Mouse (Mus musculus) kidney, embryonic 14.5 days (tissue): ENCODE measurements around the gene Hmg20b. TPM values are rescaled to one million over a fixed set of nuclear protein-coding genes. Genes with fewer than 3 reads are reported as not detected.

Experiments
- ATAC-seq: fragments of 200-750 bp; cut with Nextera tagmentation; 2 replicates; pipeline ENCODE4 v1.8.0; 2017; ENCODE audit warnings: moderate number of reproducible peaks, mild to moderate bottlenecking, moderate TSS enrichment, moderate library complexity; ENCODE audit not compliant: low FRiP score, low TSS enrichment
- H3K27ac ChIP-seq: fragments of 300-500 bp; sonication (generic); 2 replicates; pipeline ENCODE4 v1.5.1; 2014; ENCODE audit warnings: low read depth, mild to moderate bottlenecking, low read length, moderate library complexity, mixed read lengths
- H3K27me3 ChIP-seq: fragments of 300-500 bp; sonication (generic); 2 replicates; pipeline ENCODE4 v1.6.1; 2014; ENCODE audit warnings: mild to moderate bottlenecking, low read length; ENCODE audit not compliant: control insufficient read depth, insufficient read depth
- H3K36me3 ChIP-seq: fragments of 300-500 bp; sonication (generic); 2 replicates; pipeline ENCODE4 v1.6.1; 2014; ENCODE audit warnings: low read length, mixed read lengths; ENCODE audit not compliant: control insufficient read depth, insufficient read depth
- H3K4me1 ChIP-seq: fragments of 300-500 bp; sonication (generic); 2 replicates; pipeline ENCODE4 v1.6.1; 2014; ENCODE audit warnings: low read length, mixed read lengths; ENCODE audit not compliant: control insufficient read depth, insufficient read depth
- H3K4me2 ChIP-seq: fragments of 300-500 bp; sonication (generic); replicated peaks from 2 replicates; pipeline ENCODE4 v1.6.1; 2014; ENCODE audit warnings: low read depth, mild to moderate bottlenecking, low read length
- H3K4me3 ChIP-seq: fragments of 300-500 bp; sonication (generic); 2 replicates; pipeline ENCODE4 v1.5.1; 2014; ENCODE audit warnings: mild to moderate bottlenecking, low read length
- H3K9ac ChIP-seq: fragments of 300-500 bp; sonication (generic); 2 replicates; pipeline ENCODE4 v1.6.1; 2014; ENCODE audit warnings: low read depth, mild to moderate bottlenecking, low read length, moderate library complexity
- H3K9me3 ChIP-seq: fragments of 300-500 bp; sonication (generic); 2 replicates; pipeline ENCODE4 v1.6.1; 2016; ENCODE audit warnings: low read length; ENCODE audit not compliant: control insufficient read depth
- WGBS: fragments of 180-500 bp; shearing (Covaris S2); extraction: QIAGEN DNeasy Blood & Tissue Kit; methylation state at CpG from one replicate; pipeline ENCODE4 v1.1.7; 2014; 5-methylcytosine and 5-hydroxymethylcytosine counted together
- polyA plus RNA-seq: library from polyadenylated mRNA; unstranded; fragments of >200 nt; fragmentation: Nextera tagmentation; extraction: Ambion mirVana; gene quantifications from 2 replicates; pipeline ENCODE4 v1.2.1, GENCODE M21; 2014

Gene Hmg20b
- 115 and 119 TPM in 2 replicates for polyA plus RNA-seq

DNA sequence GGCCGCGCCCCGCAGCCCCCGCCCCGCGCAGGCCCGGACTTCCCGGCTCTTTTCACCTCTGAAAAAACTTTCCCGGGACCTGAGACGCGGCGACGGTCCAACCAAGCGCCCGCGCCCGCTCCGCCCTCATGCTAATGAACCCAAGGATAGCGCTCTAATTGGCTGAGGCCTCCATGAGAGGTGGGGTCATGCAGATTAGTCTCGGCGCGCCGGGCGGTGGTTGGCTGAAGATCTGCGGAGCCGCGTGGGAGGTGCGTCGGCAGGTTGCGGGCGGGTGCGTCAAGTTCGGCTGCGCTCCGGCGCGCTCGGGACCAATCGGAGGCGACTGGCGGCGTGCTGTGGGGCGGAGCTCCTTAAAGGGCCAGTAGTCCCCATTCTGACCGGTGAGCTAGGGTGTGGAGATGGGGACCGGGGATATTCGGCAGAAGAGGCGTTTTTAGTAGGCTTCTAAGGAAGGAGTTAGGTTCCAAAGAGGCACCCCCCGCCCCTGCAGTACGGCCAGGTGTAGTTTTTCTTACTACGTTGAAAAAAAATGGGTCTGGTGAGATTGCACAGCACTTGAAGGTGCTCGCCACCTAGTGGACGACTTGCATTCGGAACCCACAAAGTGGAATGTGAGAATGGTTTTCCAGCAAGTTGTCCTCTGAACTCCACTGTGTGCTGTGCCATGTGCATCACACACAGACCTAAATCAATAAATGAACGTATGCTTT is at the start of gene Hmg20b:
Gene Hmg20b (minus strand): TSS at position 130 of the 713 bp plus-strand sequence.
- ATAC-seq = peak; percentile 94
- Histone ChIP-seq H3K4me1 (peaks cover 16% of the 10 kb centered on the region), H3K27ac (peak within 1 kb of the TSS; percentile 69; the same call in 1 of the 2 replicates), H3K27me3 (no peaks in the 10 kb centered on the region), H3K4me3 (peak within 1 kb of the TSS; percentile 74), H3K9ac (peak within 1 kb of the TSS; percentile 88), H3K36me3 (peaks cover 13% of the 10 kb centered on the region; the same call in 1 of the 2 replicates), H3K4me2 (peak within 1 kb of the TSS; percentile 73), H3K9me3 (no peaks in the 10 kb centered on the region)
- under 1% methylated on average over 46 of the region's 54 CpGs for WGBS

DNA sequence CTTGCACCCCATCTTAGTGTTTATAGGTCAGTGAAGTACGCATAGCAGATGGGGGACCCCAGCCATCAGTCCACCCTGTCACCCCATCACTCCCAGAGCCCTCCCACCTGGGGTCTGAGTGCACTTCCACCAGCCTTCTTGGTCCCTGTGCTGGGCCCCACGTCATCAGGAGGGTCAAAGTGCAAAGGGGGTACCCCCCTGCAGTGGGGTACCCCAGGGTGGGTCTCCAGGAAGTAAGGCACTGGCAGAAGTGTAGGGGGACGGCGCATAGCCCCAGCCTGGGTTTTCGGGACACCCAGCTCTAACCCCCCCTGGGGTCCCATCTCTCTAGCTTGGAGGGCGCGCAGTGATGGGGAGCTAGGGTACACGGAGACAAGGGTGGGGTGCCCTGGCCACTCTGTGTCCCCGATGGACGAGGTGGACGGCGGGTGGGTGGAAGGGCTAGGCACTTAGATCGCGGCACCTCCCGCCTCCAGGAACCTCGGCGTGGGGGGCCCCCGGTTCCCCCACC is 49.6 kb upstream of the Hmg20b start:
- Histone ChIP-seq H3K9me3 (no peaks in the 10 kb centered on the region), H3K9ac (no peak overlapping the region), H3K4me1 (peaks cover 33% of the 10 kb centered on the region), H3K4me2 (no peak overlapping the region), H3K27ac (no peak overlapping the region), H3K36me3 (peaks cover 47% of the 10 kb centered on the region), H3K4me3 (no peak overlapping the region), H3K27me3 (0 out of 2 replicates have a peak, but pooled peaks cover 5% of the 10 kb centered on the region)
- WGBS = 85% methylated on average over 18 of the region's 18 CpGs
- no peak for ATAC-seq

DNA sequence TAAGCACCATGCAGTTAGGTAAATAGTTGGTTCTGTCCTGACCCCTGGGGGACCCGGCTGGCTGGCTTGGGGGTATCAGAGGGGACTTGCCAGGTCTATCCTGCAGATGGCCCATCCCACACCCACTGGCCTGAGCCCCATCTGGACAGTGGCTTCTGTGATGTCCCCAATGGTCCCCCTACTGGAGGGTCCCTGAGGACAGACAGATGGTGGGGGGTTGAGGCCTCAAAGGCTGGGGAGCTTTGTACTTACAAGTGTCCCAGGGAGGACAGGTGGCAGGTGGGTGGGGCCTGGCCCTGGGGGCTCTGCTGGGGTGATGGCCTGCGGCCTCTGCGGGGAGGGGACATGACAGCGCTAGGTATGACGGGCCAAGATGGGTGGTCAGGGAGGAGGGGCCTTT is 49.0 kb upstream of the Hmg20b start:
- WGBS = 77% methylated on average over 5 of the region's 5 CpGs
- Histone ChIP-seq H3K9me3 (no peaks in the 10 kb centered on the region), H3K27me3 (0 out of 2 replicates have a peak, but pooled peaks cover 5% of the 10 kb centered on the region), H3K4me3 (no peak overlapping the region), H3K27ac (no peak overlapping the region), H3K4me2 (no peak overlapping the region), H3K9ac (no peak overlapping the region), H3K4me1 (peaks cover 33% of the 10 kb centered on the region), H3K36me3 (peaks cover 47% of the 10 kb centered on the region)
- ATAC-seq = no peak

DNA sequence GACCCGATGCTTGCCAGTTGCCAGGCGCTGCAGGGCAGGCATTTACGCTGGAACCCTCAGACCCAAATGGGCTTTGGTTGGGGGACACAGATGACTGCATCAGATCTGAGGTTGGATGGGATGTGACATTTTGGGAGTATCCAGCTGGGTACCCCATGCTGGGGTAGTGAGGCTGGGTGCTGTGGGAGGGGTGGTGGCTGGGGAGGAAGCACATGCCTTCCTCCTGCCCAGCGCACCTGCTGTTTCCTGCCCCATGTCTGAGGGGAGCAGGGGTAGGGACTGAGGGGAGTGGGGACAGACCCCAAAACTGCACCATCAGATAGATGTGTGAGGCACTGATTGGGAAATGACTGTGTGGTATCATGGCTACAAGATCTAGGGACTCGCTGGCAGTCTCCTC is 46.5 kb upstream of the Hmg20b start:
- ATAC-seq = no peak
- no peak overlapping the region for H3K27ac ChIP-seq
- peaks cover 23% of the 10 kb centered on the region for H3K4me1 ChIP-seq
- 0 out of 2 replicates have a peak, but pooled peaks cover 5% of the 10 kb centered on the region for H3K27me3 ChIP-seq
- H3K9me3 ChIP-seq = no peaks in the 10 kb centered on the region
- peaks cover 34% of the 10 kb centered on the region for H3K36me3 ChIP-seq
- H3K4me2 ChIP-seq = no peak overlapping the region
- 70% methylated on average over 5 of the region's 5 CpGs for WGBS
- no peak overlapping the region for H3K4me3 ChIP-seq
- H3K9ac ChIP-seq = no peak overlapping the region

DNA sequence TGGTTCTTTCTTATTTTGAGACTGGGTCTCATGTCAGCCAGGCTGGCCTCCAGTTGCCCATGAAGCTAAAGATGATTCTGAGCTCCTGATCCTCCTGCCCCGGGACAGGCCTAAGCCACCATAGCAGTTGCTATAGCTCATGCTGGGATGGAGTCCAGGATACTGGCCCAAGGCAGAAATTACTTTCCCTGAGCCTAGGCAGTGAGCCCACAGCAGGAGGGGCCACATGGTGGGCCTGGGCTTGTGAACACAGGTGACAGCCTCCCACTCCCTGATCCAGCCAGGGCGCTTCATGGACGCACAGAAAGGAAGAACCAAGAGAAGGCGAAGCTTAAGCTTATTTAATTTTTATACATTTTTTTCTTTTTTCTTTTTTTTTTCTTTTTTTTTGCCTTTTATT is 45.6 kb upstream of the Hmg20b start:
- Histone ChIP-seq H3K9ac (no peak overlapping the region), H3K36me3 (peaks cover 36% of the 10 kb centered on the region), H3K4me2 (no peak overlapping the region), H3K4me1 (peaks cover 15% of the 10 kb centered on the region), H3K27me3 (0 out of 2 replicates have a peak, but pooled peaks cover 5% of the 10 kb centered on the region), H3K27ac (no peak overlapping the region), H3K9me3 (no peaks in the 10 kb centered on the region), H3K4me3 (no peak overlapping the region)
- ATAC-seq = no peak
- 91% methylated on average over 4 of the region's 4 CpGs for WGBS

DNA sequence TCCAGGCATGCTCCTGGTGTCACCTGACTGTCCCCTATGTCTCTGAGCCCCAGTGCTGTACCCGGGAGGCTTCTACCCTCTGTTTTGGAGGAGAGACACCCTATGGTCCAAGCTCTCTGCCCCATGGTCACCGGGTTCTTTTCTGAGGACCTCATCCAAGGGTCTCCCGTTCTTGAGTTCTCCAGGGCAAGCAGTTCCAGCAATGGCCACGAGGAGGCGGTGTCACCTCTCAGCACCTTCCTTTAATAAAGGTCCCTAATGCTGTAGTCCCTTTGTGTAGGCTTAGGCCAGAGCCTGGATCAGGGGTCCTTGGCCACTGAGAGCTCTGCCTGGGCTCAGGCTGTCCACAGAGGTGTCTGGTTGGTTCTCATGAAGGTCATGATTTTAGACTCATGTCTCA is 44.8 kb upstream of the Hmg20b start:
- Histone ChIP-seq H3K36me3 (peaks cover 29% of the 10 kb centered on the region), H3K4me2 (no peak overlapping the region), H3K27ac (no peak overlapping the region), H3K4me3 (no peak overlapping the region), H3K9ac (no peak overlapping the region), H3K9me3 (no peaks in the 10 kb centered on the region), H3K4me1 (peaks cover 13% of the 10 kb centered on the region), H3K27me3 (no peaks in the 10 kb centered on the region)
- ATAC-seq = no peak
- WGBS = 23% methylated on average over 5 of the region's 5 CpGs

DNA sequence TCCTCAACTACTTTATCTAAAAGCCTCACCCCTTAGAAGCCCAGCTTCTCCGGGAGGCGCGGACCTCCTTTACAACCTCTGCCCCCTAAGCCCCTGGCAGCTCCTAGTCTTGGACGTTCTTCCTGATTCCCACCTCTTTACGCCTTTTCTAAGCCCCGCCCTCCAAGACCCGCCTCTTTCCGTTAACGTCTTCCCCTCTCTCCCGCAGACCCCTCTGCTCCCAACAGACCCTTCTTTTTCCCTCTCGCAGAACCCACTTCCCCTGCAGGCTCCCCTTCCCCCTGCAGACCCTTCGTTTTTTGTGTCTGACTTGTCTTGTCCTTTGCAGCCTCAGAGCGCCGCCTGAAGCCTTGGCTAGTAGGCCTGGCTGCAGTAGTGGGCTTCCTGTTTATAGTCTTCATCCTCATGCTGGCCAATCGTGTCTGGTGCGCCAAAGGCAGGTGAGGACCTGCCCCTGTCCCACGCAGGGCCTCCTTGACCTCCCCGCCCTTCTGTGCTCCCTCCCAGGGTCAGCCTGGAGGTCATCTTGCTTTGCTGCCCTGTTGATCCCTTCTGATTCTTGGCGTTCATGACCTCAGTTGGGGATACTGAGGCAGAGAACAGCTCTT is 43.3 kb upstream of the Hmg20b start:
- Histone ChIP-seq H3K4me2 (peak overlapping the region; percentile 51), H3K27ac (peak overlapping the region; percentile 63; the same call in 1 of the 2 replicates), H3K4me1 (peaks cover 17% of the 10 kb centered on the region), H3K9ac (peak overlapping the region; percentile 45; the same call in 1 of the 2 replicates), H3K4me3 (peak overlapping the region; percentile 26; the same call in 1 of the 2 replicates), H3K27me3 (no peaks in the 10 kb centered on the region), H3K36me3 (peaks cover 20% of the 10 kb centered on the region; the same call in 1 of the 2 replicates), H3K9me3 (no peaks in the 10 kb centered on the region)
- 4% methylated on average over 19 of the region's 19 CpGs for WGBS
- ATAC-seq = 0 out of 2 replicates have a peak, but pooled peaks have one; percentile 4

DNA sequence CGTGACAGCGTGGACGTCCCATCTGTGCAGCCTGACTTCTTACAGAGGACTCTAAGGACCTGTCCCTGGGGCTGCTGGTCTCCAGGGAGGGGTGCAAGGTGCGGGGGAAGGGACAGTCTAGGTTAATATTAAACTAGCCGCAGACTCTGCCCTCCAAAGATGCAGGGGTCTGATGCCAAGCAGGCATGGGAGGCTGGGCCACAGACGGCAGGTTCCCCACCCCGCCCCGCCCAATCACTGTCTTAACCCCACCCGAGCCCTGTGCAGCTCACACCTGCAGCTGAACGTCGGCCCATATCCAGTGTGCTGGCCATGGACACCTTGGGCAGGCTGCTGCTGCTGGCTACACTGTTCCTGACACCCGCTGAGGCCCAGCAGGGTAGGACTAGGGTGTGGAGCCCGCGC is 42.5 kb upstream of the Hmg20b start, which contains the start of gene Smim24:
Gene Smim24 (plus strand): TSS at position 271 of the 405 bp plus-strand sequence.
- H3K27ac ChIP-seq = peak within 1 kb of the TSS; percentile 63; the same call in 1 of the 2 replicates
- H3K27me3 ChIP-seq = no peaks in the 10 kb centered on the region
- peak within 1 kb of the TSS; percentile 26 for H3K4me3 ChIP-seq
- peak within 1 kb of the TSS; percentile 51 for H3K4me2 ChIP-seq
- ATAC-seq = no peak; the same call in 1 of the 2 replicates
- peak within 1 kb of the TSS; percentile 45; the same call in 1 of the 2 replicates for H3K9ac ChIP-seq
- H3K4me1 ChIP-seq = peaks cover 17% of the 10 kb centered on the region
- H3K9me3 ChIP-seq = no peaks in the 10 kb centered on the region
- WGBS = 61% methylated on average over 14 of the region's 14 CpGs
- peaks cover 21% of the 10 kb centered on the region for H3K36me3 ChIP-seq
